Comparison of ENCODE assay signal across 15 mouse cellular contexts in the genomic region with DNA sequence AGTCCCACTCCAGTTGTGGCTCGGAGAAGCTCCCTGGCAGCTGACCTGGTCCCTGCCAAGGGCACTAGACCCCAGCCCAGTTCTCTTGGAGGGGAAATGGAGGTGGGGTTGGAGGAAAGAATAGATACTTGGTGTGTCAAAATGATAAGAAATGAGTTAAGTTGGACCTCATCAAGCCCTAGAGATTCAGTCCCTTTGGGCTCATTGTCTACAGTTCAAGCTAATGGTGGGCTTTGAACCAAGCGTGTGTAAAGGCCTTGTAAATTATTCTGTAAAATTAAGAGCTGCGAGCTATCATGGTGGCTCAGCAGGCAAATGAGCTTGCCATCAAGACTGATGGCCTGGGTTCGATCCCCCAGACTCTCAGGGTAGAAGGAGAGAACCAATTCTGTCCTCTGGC.
DNase-seq lines count a peak whose midpoint lies in the region; ATAC-seq and TF ChIP-seq lines count a peak whose summit lies in the region.
"Had no signal": no experiment of that assay in that cellular context is flagged by ENCODE, and none has a peak within 500 bp of the region (broad histone marks: within the 10 kb centered on the region; RNA-seq: fewer than 3 reads in every experiment).

No protein-coding gene starts in this region.

- no peak for TF ChIP-seq CTCF in hindbrain, postnatal 0 days (IDR thresholded peaks at IDR 0.05; ENCODE audit: low read depth)
- no peak for TF ChIP-seq CTCF in midbrain, postnatal 0 days (IDR thresholded peaks at IDR 0.05)
- TF ChIP-seq CTCF in thymus, adult 2 months (IDR thresholded peaks at IDR 0.05; ENCODE audit: borderline replicate concordance, control insufficient read depth, extremely low read depth, insufficient read depth, low read length, poor library complexity): no peak

- DNase-seq in hindbrain, embryonic 10.5 days (ENCODE audit: low spot score): no peak
- no peak for DNase-seq in hindbrain, postnatal 0 days (ENCODE audit: low spot score)
- no peak for DNase-seq in midbrain, postnatal 0 days (ENCODE audit: low spot score)
- DNase-seq in thymus, adult 2 months: no peak
- DNase-seq: B cell, adult 2 months; cerebellum, adult 11-12 months; cerebellum, postnatal 36 days; spleen, adult 18-20 months; thymus, postnatal 25 days had no signal

- no peak for ATAC-seq in hindbrain, postnatal 0 days
- no peak for ATAC-seq in midbrain, embryonic 12.5 days (ENCODE audit: low FRiP score, low read depth)
- no peak for ATAC-seq in midbrain, postnatal 0 days (ENCODE audit: low FRiP score)
- ATAC-seq in forebrain, embryonic 15.5 days (replicated peaks): no peak
- ATAC-seq in megakaryocyte progenitor cell, adult 5-6 weeks (replicated peaks; ENCODE audit: poor library complexity): no peak

- TF ChIP-seq POLR2A in thymus, adult 2 months (IDR thresholded peaks at IDR 0.05; ENCODE audit: control insufficient read depth, extremely low read depth, insufficient read depth, low read length, poor library complexity): no peak

- H3K36me3 ChIP-seq in hindbrain, embryonic 10.5 days: no peaks in the 10 kb centered on the region
- H3K36me3 ChIP-seq in hindbrain, postnatal 0 days (ENCODE audit: insufficient read depth, low read length): no peaks in the 10 kb centered on the region
- H3K36me3 ChIP-seq in midbrain, embryonic 12.5 days: no peaks in the 10 kb centered on the region
- no peaks in the 10 kb centered on the region for H3K36me3 ChIP-seq in midbrain, postnatal 0 days (ENCODE audit: insufficient read depth, low read length)
- no peaks in the 10 kb centered on the region for H3K36me3 ChIP-seq in forebrain, embryonic 15.5 days
- H3K36me3 ChIP-seq in thymus, adult 2 months (ENCODE audit: control insufficient read depth, insufficient read depth, low read length): no peaks in the 10 kb centered on the region
- H3K36me3 ChIP-seq: embryonic facial prominence, embryonic 13.5 days had no signal

- WGBS in hindbrain, embryonic 10.5 days: 46% methylated on average over 4 of the region's 4 CpGs
- 56% methylated on average over 4 of the region's 4 CpGs for WGBS in hindbrain, postnatal 0 days
- 43% methylated on average over 4 of the region's 4 CpGs for WGBS in midbrain, embryonic 12.5 days
- WGBS in midbrain, postnatal 0 days: 65% methylated on average over 4 of the region's 4 CpGs
- 37% methylated on average over 4 of the region's 4 CpGs for WGBS in forebrain, embryonic 15.5 days
- 62% methylated on average over 4 of the region's 4 CpGs for WGBS in thymus, adult 2 months

- H3K4me1 ChIP-seq in hindbrain, embryonic 10.5 days (replicated peaks): peaks cover 64% of the 10 kb centered on the region
- no peaks in the 10 kb centered on the region for H3K4me1 ChIP-seq in hindbrain, postnatal 0 days (ENCODE audit: insufficient read depth, low read length)
- H3K4me1 ChIP-seq in midbrain, embryonic 12.5 days: peaks cover 70% of the 10 kb centered on the region
- H3K4me1 ChIP-seq in midbrain, postnatal 0 days (ENCODE audit: insufficient read depth, low read length): peaks cover 3% of the 10 kb centered on the region; the same call in 1 of the 2 replicates
- H3K4me1 ChIP-seq in forebrain, embryonic 15.5 days: peaks cover 58% of the 10 kb centered on the region
- no peaks in the 10 kb centered on the region for H3K4me1 ChIP-seq in thymus, adult 2 months (replicated peaks; ENCODE audit: control insufficient read depth, insufficient read depth, low read length)

- H3K9ac ChIP-seq in hindbrain, postnatal 0 days (replicated peaks; ENCODE audit: low read length): no peak overlapping the region
- H3K9ac ChIP-seq in midbrain, embryonic 12.5 days (replicated peaks): no peak overlapping the region
- H3K9ac ChIP-seq in midbrain, postnatal 0 days (replicated peaks; ENCODE audit: low read length, poor library complexity, severe bottlenecking): no peak overlapping the region
- no peak overlapping the region for H3K9ac ChIP-seq in forebrain, embryonic 15.5 days (replicated peaks)
- H3K9ac ChIP-seq: liver, postnatal 0 days had no signal

- peaks cover 97% of the 10 kb centered on the region for H3K27me3 ChIP-seq in hindbrain, embryonic 10.5 days (ENCODE audit: insufficient read depth, poor library complexity, severe bottlenecking)
- peaks cover 84% of the 10 kb centered on the region for H3K27me3 ChIP-seq in hindbrain, postnatal 0 days (ENCODE audit: insufficient read depth, low read length)
- peaks cover 87% of the 10 kb centered on the region for H3K27me3 ChIP-seq in midbrain, embryonic 12.5 days
- H3K27me3 ChIP-seq in midbrain, postnatal 0 days (ENCODE audit: insufficient read depth, low read length): peaks cover 58% of the 10 kb centered on the region
- peaks cover 22% of the 10 kb centered on the region; the same call in 1 of the 2 replicates for H3K27me3 ChIP-seq in forebrain, embryonic 15.5 days
- peaks cover 42% of the 10 kb centered on the region for H3K27me3 ChIP-seq in thymus, adult 2 months (ENCODE audit: control insufficient read depth, insufficient read depth, low read length)

- no peak overlapping the region for H3K27ac ChIP-seq in hindbrain, embryonic 10.5 days
- no peak overlapping the region for H3K27ac ChIP-seq in hindbrain, postnatal 0 days
- H3K27ac ChIP-seq in midbrain, embryonic 12.5 days (replicated peaks): peak overlapping the region; percentile 35; the same call in 1 of the 2 replicates
- H3K27ac ChIP-seq in midbrain, postnatal 0 days (ENCODE audit: low read depth, low read length): no peak overlapping the region
- peak overlapping the region; percentile 62 for H3K27ac ChIP-seq in forebrain, embryonic 15.5 days (replicated peaks)
- no peak overlapping the region for H3K27ac ChIP-seq in thymus, adult 2 months (ENCODE audit: control insufficient read depth, insufficient read depth, low read length)
- H3K27ac ChIP-seq: embryonic facial prominence, embryonic 13.5 days; macrophage had no signal

- no peak overlapping the region for H3K4me2 ChIP-seq in hindbrain, postnatal 0 days (ENCODE audit: low read depth, low read length)
- H3K4me2 ChIP-seq in midbrain, embryonic 12.5 days (replicated peaks): peak overlapping the region; percentile 56
- no peak overlapping the region for H3K4me2 ChIP-seq in midbrain, postnatal 0 days (ENCODE audit: low read depth, low read length, poor library complexity, severe bottlenecking)
- H3K4me2 ChIP-seq in forebrain, embryonic 15.5 days (replicated peaks): peak overlapping the region; percentile 93

- no peaks in the 10 kb centered on the region for H3K9me3 ChIP-seq in hindbrain, embryonic 10.5 days
- no peaks in the 10 kb centered on the region for H3K9me3 ChIP-seq in hindbrain, postnatal 0 days (ENCODE audit: low read length)
- no peaks in the 10 kb centered on the region for H3K9me3 ChIP-seq in midbrain, embryonic 12.5 days
- no peaks in the 10 kb centered on the region for H3K9me3 ChIP-seq in midbrain, postnatal 0 days (ENCODE audit: low read length)
- H3K9me3 ChIP-seq in forebrain, embryonic 15.5 days: no peaks in the 10 kb centered on the region
- H3K9me3 ChIP-seq: embryonic facial prominence, embryonic 13.5 days had no signal

- H3K4me3 ChIP-seq in hindbrain, embryonic 10.5 days: peak overlapping the region; percentile 46
- no peak overlapping the region for H3K4me3 ChIP-seq in hindbrain, postnatal 0 days (ENCODE audit: low read length)
- no peak overlapping the region for H3K4me3 ChIP-seq in midbrain, embryonic 12.5 days
- no peak overlapping the region for H3K4me3 ChIP-seq in midbrain, postnatal 0 days (ENCODE audit: low read depth, low read length)
- no peak overlapping the region for H3K4me3 ChIP-seq in forebrain, embryonic 15.5 days
- no peak overlapping the region for H3K4me3 ChIP-seq in thymus, adult 2 months (ENCODE audit: control insufficient read depth, insufficient read depth, low read length)

Comparison
In these comparisons a context has a peak if more than half of its experiments do, and no peak if none do; other contexts are left out.
1. H3K27ac ChIP-seq: peak in midbrain, embryonic 12.5 days (single experiment) and forebrain, embryonic 15.5 days (single experiment); none in hindbrain, embryonic 10.5 days (single experiment), hindbrain, postnatal 0 days (single experiment), midbrain, postnatal 0 days (single experiment) and thymus, adult 2 months (single experiment).
2. H3K4me2 ChIP-seq: peak in midbrain, embryonic 12.5 days (single experiment) and forebrain, embryonic 15.5 days (single experiment); none in hindbrain, postnatal 0 days (single experiment) and midbrain, postnatal 0 days (single experiment).